Mouse (Mus musculus): ENCODE results near the gene Nfu1. TPM values are rescaled to one million over a fixed set of nuclear protein-coding genes. Genes with fewer than 3 reads are reported as not detected.
A peak's percentile ranks its signal among the peaks of the same experiment; 100 is the strongest.

Nfu1 gene
- polyA plus RNA-seq, 1 experiment: 75.2 TPM

- H3K4me3 ChIP-seq (ENCODE audit: insufficient read depth, low read length): no peak overlapping the region
- 0 out of 2 replicates have a peak, but pooled peaks cover 1% of the 10 kb centered on the region for H3K4me1 ChIP-seq (ENCODE audit: control insufficient read depth, insufficient read depth, low read length)
- TF ChIP-seq POLR2A (IDR thresholded peaks at IDR 0.05; ENCODE audit: borderline replicate concordance, low read depth, low read length) (no peak), CTCF (IDR thresholded peaks at IDR 0.05; ENCODE audit: low read depth, low read length) (no peak)
- no peak overlapping the region for H3K27ac ChIP-seq (ENCODE audit: insufficient read depth, low read depth, low read length)
Observed at GRCm38 (mm10) chr6:87059754-87060153, 50.7 kb downstream of the Nfu1 start.

GRCm38 (mm10) chr6:87063586-87063985 is 54.5 kb downstream of the Nfu1 start:
- TF ChIP-seq CTCF (IDR thresholded peaks at IDR 0.05; ENCODE audit: low read depth, low read length): no peak
- no peak for TF ChIP-seq POLR2A (IDR thresholded peaks at IDR 0.05; ENCODE audit: borderline replicate concordance, low read depth, low read length)

GRCm38 (mm10) chr6:87068209-87068608 is 59.2 kb downstream of the Nfu1 start:
- Histone ChIP-seq H3K4me3 (ENCODE audit: insufficient read depth, low read length) (no peak overlapping the region), H3K27ac (ENCODE audit: insufficient read depth, low read depth, low read length) (0 out of 2 replicates have a peak overlapping the region, but pooled peaks have one; percentile 7), H3K4me1 (ENCODE audit: control insufficient read depth, insufficient read depth, low read length) (peaks cover 37% of the 10 kb centered on the region)
- TF ChIP-seq CTCF (IDR thresholded peaks at IDR 0.05; ENCODE audit: low read depth, low read length) (no peak), POLR2A (IDR thresholded peaks at IDR 0.05; ENCODE audit: borderline replicate concordance, low read depth, low read length) (no peak)

More at GRCm38 (mm10) chr6:87063586-87063985, 54.5 kb downstream of the Nfu1 start:
- Histone ChIP-seq H3K4me3 (ENCODE audit: insufficient read depth, low read length) (no peak overlapping the region), H3K27ac (ENCODE audit: insufficient read depth, low read depth, low read length) (no peak overlapping the region), H3K4me1 (ENCODE audit: control insufficient read depth, insufficient read depth, low read length) (peaks cover 11% of the 10 kb centered on the region)

- Histone ChIP-seq H3K27ac (ENCODE audit: insufficient read depth, low read depth, low read length) (peak overlapping the region; percentile 19), H3K4me1 (ENCODE audit: control insufficient read depth, insufficient read depth, low read length) (peaks cover 42% of the 10 kb centered on the region), H3K4me3 (ENCODE audit: insufficient read depth, low read length) (no peak overlapping the region)
- TF ChIP-seq POLR2A (IDR thresholded peaks at IDR 0.05; ENCODE audit: borderline replicate concordance, low read depth, low read length): no peak
- TF ChIP-seq CTCF (IDR thresholded peaks at IDR 0.05; ENCODE audit: low read depth, low read length): no peak
Observed at GRCm38 (mm10) chr6:87069195-87069900, 60.3 kb downstream of the Nfu1 start.

- no peak overlapping the region for H3K27ac ChIP-seq (ENCODE audit: insufficient read depth, low read depth, low read length)
- no peak for TF ChIP-seq POLR2A (IDR thresholded peaks at IDR 0.05; ENCODE audit: borderline replicate concordance, low read depth, low read length)
- TF ChIP-seq CTCF (IDR thresholded peaks at IDR 0.05; ENCODE audit: low read depth, low read length): no peak
Observed at GRCm38 (mm10) chr6:87070641-87071040, 61.6 kb downstream of the Nfu1 start.

GRCm38 (mm10) chr6:87072759-87073158 is 63.7 kb downstream of the Nfu1 start:
- no peak overlapping the region for H3K27ac ChIP-seq (ENCODE audit: insufficient read depth, low read depth, low read length)
- H3K4me3 ChIP-seq (ENCODE audit: insufficient read depth, low read length): no peak overlapping the region
- TF ChIP-seq POLR2A (IDR thresholded peaks at IDR 0.05; ENCODE audit: borderline replicate concordance, low read depth, low read length) (no peak), CTCF (IDR thresholded peaks at IDR 0.05; ENCODE audit: low read depth, low read length) (no peak)
- peaks cover 49% of the 10 kb centered on the region for H3K4me1 ChIP-seq (ENCODE audit: control insufficient read depth, insufficient read depth, low read length)

More at GRCm38 (mm10) chr6:87070641-87071040, 61.6 kb downstream of the Nfu1 start:
- H3K4me3 ChIP-seq (ENCODE audit: insufficient read depth, low read length): no peak overlapping the region
- peaks cover 47% of the 10 kb centered on the region for H3K4me1 ChIP-seq (ENCODE audit: control insufficient read depth, insufficient read depth, low read length)

- peak overlapping the region; percentile 52 for H3K27ac ChIP-seq (ENCODE audit: insufficient read depth, low read depth, low read length)
- H3K4me1 ChIP-seq (ENCODE audit: control insufficient read depth, insufficient read depth, low read length): peaks cover 37% of the 10 kb centered on the region
- TF ChIP-seq CTCF (IDR thresholded peaks at IDR 0.05; ENCODE audit: low read depth, low read length): no peak
- no peak for TF ChIP-seq POLR2A (IDR thresholded peaks at IDR 0.05; ENCODE audit: borderline replicate concordance, low read depth, low read length)
- no peak overlapping the region for H3K4me3 ChIP-seq (ENCODE audit: insufficient read depth, low read length)
Observed at GRCm38 (mm10) chr6:87075092-87075685, 66.2 kb downstream of the Nfu1 start.

Other genes with a start within 250 kb of the Nfu1 start
- gene Anxa4, start 215.7 kb upstream of the Nfu1 start, polyA plus RNA-seq (2012; ENCODE audit: insufficient read depth, insufficient read length, missing spikeins): 305 and 317 TPM in 2 replicates
- gene Aak1, start 159.7 kb upstream of the Nfu1 start, polyA plus RNA-seq (2012; ENCODE audit: insufficient read depth, insufficient read length, missing spikeins): 16.6 and 24.0 TPM in 2 replicates
- 14.4 and 14.6 TPM in 2 replicates for gene Gfpt1, start 33.6 kb downstream of the Nfu1 start, polyA plus RNA-seq (2012; ENCODE audit: insufficient read depth, insufficient read length, missing spikeins)
- not detected in 2 replicates for gene D6Ertd527e, start 95.5 kb downstream of the Nfu1 start, polyA plus RNA-seq (2012; ENCODE audit: insufficient read depth, insufficient read length, missing spikeins)